Mouse (Mus musculus): ENCODE results near the gene Tln1. TPM values are rescaled to one million over a fixed set of nuclear protein-coding genes. Genes with fewer than 3 reads are reported as not detected.

The Tln1 gene
- polyA plus RNA-seq, 1 experiment from 2014 or later, result 41.6 TPM

- H3K9ac ChIP-seq (ENCODE audit: low read depth, low read length), result 0 out of 2 replicates have a peak overlapping the region, but pooled peaks have one; percentile 17
- no peak overlapping the region for H3K27ac ChIP-seq (ENCODE audit: low read depth, low read length)
- no peak for ATAC-seq
These were observed 64.5 kb downstream of the Tln1 start for GRCm38 (mm10) chr4:43497946-43498345.

GRCm38 (mm10) chr4:43497405-43497804 lies 65.1 kb downstream of the Tln1 start:
- no peaks in the 10 kb centered on the region for H3K9me3 ChIP-seq (ENCODE audit: control insufficient read depth)
- H3K9ac ChIP-seq (ENCODE audit: low read depth, low read length), result no peak overlapping the region
- ATAC-seq, result no peak
- peaks cover 3% of the 10 kb centered on the region; the same call in 1 of the 2 replicates for H3K4me1 ChIP-seq (replicated peaks; ENCODE audit: control insufficient read depth, insufficient read depth, low read length)
- no peaks in the 10 kb centered on the region for H3K27me3 ChIP-seq (replicated peaks; ENCODE audit: control insufficient read depth, insufficient read depth, low read length)
- no peak for TF ChIP-seq CTCF (IDR thresholded peaks at IDR 0.05; ENCODE audit: low read depth)
- H3K27ac ChIP-seq (ENCODE audit: low read depth, low read length), result no peak overlapping the region
- H3K4me3 ChIP-seq (ENCODE audit: low read depth, low read length), result no peak overlapping the region
- WGBS, result 92% methylated on average over 8 of the region's 8 CpGs
- H3K36me3 ChIP-seq (ENCODE audit: control insufficient read depth, insufficient read depth), result peaks cover 6% of the 10 kb centered on the region; the same call in 1 of the 2 replicates
- no peak overlapping the region for H3K4me2 ChIP-seq (replicated peaks; ENCODE audit: low read depth)

More at GRCm38 (mm10) chr4:43497946-43498345, 64.5 kb downstream of the Tln1 start:
- no peak for TF ChIP-seq CTCF (IDR thresholded peaks at IDR 0.05; ENCODE audit: low read depth)
- Histone ChIP-seq H3K27me3 (replicated peaks; ENCODE audit: control insufficient read depth, insufficient read depth, low read length) (no peaks in the 10 kb centered on the region), H3K4me1 (replicated peaks; ENCODE audit: control insufficient read depth, insufficient read depth, low read length) (peaks cover 3% of the 10 kb centered on the region; the same call in 1 of the 2 replicates), H3K36me3 (ENCODE audit: control insufficient read depth, insufficient read depth) (peaks cover 6% of the 10 kb centered on the region; the same call in 1 of the 2 replicates), H3K9me3 (ENCODE audit: control insufficient read depth) (no peaks in the 10 kb centered on the region), H3K4me2 (replicated peaks; ENCODE audit: low read depth) (peak overlapping the region; percentile 84), H3K4me3 (ENCODE audit: low read depth, low read length) (peak overlapping the region; percentile 52)
- WGBS, result 62% methylated on average over 4 of the region's 4 CpGs

GRCm38 (mm10) chr4:43496587-43496986 lies 65.9 kb downstream of the Tln1 start:
- H3K9ac ChIP-seq (ENCODE audit: low read depth, low read length), result no peak overlapping the region

GRCm38 (mm10) chr4:43493846-43494240 lies 68.6 kb downstream of the Tln1 start:
- Histone ChIP-seq H3K4me1 (replicated peaks; ENCODE audit: control insufficient read depth, insufficient read depth, low read length) (peaks cover 3% of the 10 kb centered on the region; the same call in 1 of the 2 replicates), H3K27me3 (replicated peaks; ENCODE audit: control insufficient read depth, insufficient read depth, low read length) (no peaks in the 10 kb centered on the region), H3K27ac (ENCODE audit: low read depth, low read length) (peak overlapping the region; percentile 71), H3K36me3 (ENCODE audit: control insufficient read depth, insufficient read depth) (peaks cover 6% of the 10 kb centered on the region; the same call in 1 of the 2 replicates), H3K4me2 (replicated peaks; ENCODE audit: low read depth) (peak overlapping the region; percentile 82), H3K9ac (ENCODE audit: low read depth, low read length) (peak overlapping the region; percentile 65), H3K4me3 (ENCODE audit: low read depth, low read length) (peak overlapping the region; percentile 70), H3K9me3 (ENCODE audit: control insufficient read depth) (no peaks in the 10 kb centered on the region)
- TF ChIP-seq CTCF (IDR thresholded peaks at IDR 0.05; ENCODE audit: low read depth), result no peak
- ATAC-seq, result no peak
- 1% methylated on average over 9 of the region's 9 CpGs for WGBS

More at GRCm38 (mm10) chr4:43496587-43496986, 65.9 kb downstream of the Tln1 start:
- H3K9me3 ChIP-seq (ENCODE audit: control insufficient read depth), result no peaks in the 10 kb centered on the region
- peaks cover 3% of the 10 kb centered on the region; the same call in 1 of the 2 replicates for H3K4me1 ChIP-seq (replicated peaks; ENCODE audit: control insufficient read depth, insufficient read depth, low read length)
- no peaks in the 10 kb centered on the region for H3K27me3 ChIP-seq (replicated peaks; ENCODE audit: control insufficient read depth, insufficient read depth, low read length)
- WGBS, result 68% methylated on average over 6 of the region's 6 CpGs
- H3K4me2 ChIP-seq (replicated peaks; ENCODE audit: low read depth), result no peak overlapping the region
- peaks cover 6% of the 10 kb centered on the region; the same call in 1 of the 2 replicates for H3K36me3 ChIP-seq (ENCODE audit: control insufficient read depth, insufficient read depth)
- H3K4me3 ChIP-seq (ENCODE audit: low read depth, low read length), result no peak overlapping the region
- no peak for ATAC-seq
- H3K27ac ChIP-seq (ENCODE audit: low read depth, low read length), result no peak overlapping the region
- TF ChIP-seq CTCF (IDR thresholded peaks at IDR 0.05; ENCODE audit: low read depth), result no peak

GRCm38 (mm10) chr4:43493186-43493845 lies 69.2 kb downstream of the Tln1 start:
- Histone ChIP-seq H3K27ac (ENCODE audit: low read depth, low read length) (peak overlapping the region; percentile 72), H3K36me3 (ENCODE audit: control insufficient read depth, insufficient read depth) (peaks cover 6% of the 10 kb centered on the region; the same call in 1 of the 2 replicates), H3K9ac (ENCODE audit: low read depth, low read length) (peak overlapping the region; percentile 65), H3K9me3 (ENCODE audit: control insufficient read depth) (no peaks in the 10 kb centered on the region), H3K4me2 (replicated peaks; ENCODE audit: low read depth) (peak overlapping the region; percentile 82), H3K27me3 (replicated peaks; ENCODE audit: control insufficient read depth, insufficient read depth, low read length) (no peaks in the 10 kb centered on the region), H3K4me3 (ENCODE audit: low read depth, low read length) (peak overlapping the region; percentile 70), H3K4me1 (replicated peaks; ENCODE audit: control insufficient read depth, insufficient read depth, low read length) (peaks cover 3% of the 10 kb centered on the region; the same call in 1 of the 2 replicates)
- peak; percentile 45; the same call in 1 of the 2 replicates for TF ChIP-seq CTCF (IDR thresholded peaks at IDR 0.05; ENCODE audit: low read depth)
- WGBS, result under 1% methylated on average over 47 of the region's 47 CpGs
- peak; percentile 84 for ATAC-seq

- Histone ChIP-seq H3K27me3 (replicated peaks; ENCODE audit: control insufficient read depth, insufficient read depth, low read length) (no peaks in the 10 kb centered on the region), H3K36me3 (ENCODE audit: control insufficient read depth, insufficient read depth) (peaks cover 5% of the 10 kb centered on the region; the same call in 1 of the 2 replicates), H3K4me2 (replicated peaks; ENCODE audit: low read depth) (peak within 1 kb of the TSS; percentile 82), H3K9me3 (ENCODE audit: control insufficient read depth) (no peaks in the 10 kb centered on the region), H3K4me1 (replicated peaks; ENCODE audit: control insufficient read depth, insufficient read depth, low read length) (peaks cover 3% of the 10 kb centered on the region; the same call in 1 of the 2 replicates), H3K9ac (ENCODE audit: low read depth, low read length) (peak within 1 kb of the TSS; percentile 65), H3K27ac (ENCODE audit: low read depth, low read length) (peak within 1 kb of the TSS; percentile 72), H3K4me3 (ENCODE audit: low read depth, low read length) (peak within 1 kb of the TSS; percentile 70)
- ATAC-seq, result peak; percentile 94
- TF ChIP-seq CTCF (IDR thresholded peaks at IDR 0.05; ENCODE audit: low read depth), result no peak
- under 1% methylated on average over 25 of the region's 25 CpGs for WGBS
These were observed 69.7 kb downstream of the Tln1 start, which contains the start of gene Ccdc107 for GRCm38 (mm10) chr4:43492821-43493185. Gene Ccdc107, plus strand, starts transcription at chr4:43492900.

All from intestine, postnatal 0 days (tissue).